Mouse (Mus musculus): ENCODE measurements around the gene Abraxas2. TPM values are rescaled to one million over a fixed set of nuclear protein-coding genes. Genes with fewer than 3 reads are reported as not detected.

Gene Abraxas2
- polyA plus RNA-seq, 1 experiment from 2014 or later: 43.5 TPM

DNA sequence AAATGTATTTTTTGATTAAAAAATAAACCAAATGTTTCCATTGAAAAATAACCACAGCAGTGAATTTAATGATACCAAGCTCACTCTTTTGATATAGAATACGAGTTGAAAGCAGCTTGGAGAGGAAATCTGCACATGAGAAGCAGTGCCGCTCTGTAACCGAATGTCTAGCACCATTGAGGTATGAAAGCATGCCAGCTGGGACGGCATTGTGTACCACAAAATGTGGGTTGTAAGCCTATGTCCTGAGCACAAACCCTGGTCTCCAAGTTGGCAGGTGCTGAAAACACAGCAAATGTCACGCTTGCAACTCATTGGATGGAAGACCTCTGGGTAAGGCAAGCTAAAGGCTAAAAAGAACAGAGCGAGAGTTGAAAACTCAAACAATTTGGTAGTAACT, 42.0 kb upstream of the Abraxas2 start:
- Histone ChIP-seq H3K4me2 (no peak overlapping the region), H3K4me3 (no peak overlapping the region), H3K27ac (no peak overlapping the region), H3K4me1 (peaks cover 43% of the 10 kb centered on the region), H3K9me3 (replicated peaks) (no peaks in the 10 kb centered on the region), H3K9ac (no peak overlapping the region), H3K36me3 (ENCODE audit: poor library complexity, severe bottlenecking) (no peaks in the 10 kb centered on the region), H3K27me3 (no peaks in the 10 kb centered on the region)
- no peak for ATAC-seq
- WGBS: 58% methylated on average over 6 of the region's 6 CpGs

DNA sequence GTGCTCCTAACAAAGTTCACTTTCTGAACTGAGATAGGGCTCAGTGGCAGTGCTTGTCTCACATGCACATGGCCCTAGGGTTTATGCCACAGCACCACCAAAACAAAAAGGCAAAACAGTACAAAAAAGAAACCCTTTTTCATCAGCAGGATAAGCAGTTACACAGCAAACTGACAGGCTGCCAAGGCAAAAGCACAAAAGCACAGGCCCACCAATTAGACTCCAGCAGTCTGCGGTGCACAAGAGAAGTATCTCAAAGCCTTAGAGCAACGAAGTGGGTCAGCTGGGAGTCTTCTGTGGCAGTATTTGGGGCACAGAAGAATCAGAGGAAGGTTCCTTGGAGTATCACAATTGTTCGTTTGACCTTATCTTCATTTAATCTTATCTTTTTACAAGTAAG, 38.3 kb upstream of the Abraxas2 start:
- H3K36me3 ChIP-seq (ENCODE audit: poor library complexity, severe bottlenecking): peaks cover 5% of the 10 kb centered on the region
- peaks cover 51% of the 10 kb centered on the region for H3K4me1 ChIP-seq
- peak; percentile 36; the same call in 1 of the 2 replicates for ATAC-seq
- H3K4me2 ChIP-seq: no peak overlapping the region
- H3K27me3 ChIP-seq: no peaks in the 10 kb centered on the region
- WGBS: 32% methylated on average over 3 of the region's 3 CpGs
- H3K4me3 ChIP-seq: no peak overlapping the region
- no peaks in the 10 kb centered on the region for H3K9me3 ChIP-seq (replicated peaks)
- H3K27ac ChIP-seq: peak overlapping the region; percentile 31; the same call in 1 of the 2 replicates
- 0 out of 2 replicates have a peak overlapping the region, but pooled peaks have one; percentile 12 for H3K9ac ChIP-seq

DNA sequence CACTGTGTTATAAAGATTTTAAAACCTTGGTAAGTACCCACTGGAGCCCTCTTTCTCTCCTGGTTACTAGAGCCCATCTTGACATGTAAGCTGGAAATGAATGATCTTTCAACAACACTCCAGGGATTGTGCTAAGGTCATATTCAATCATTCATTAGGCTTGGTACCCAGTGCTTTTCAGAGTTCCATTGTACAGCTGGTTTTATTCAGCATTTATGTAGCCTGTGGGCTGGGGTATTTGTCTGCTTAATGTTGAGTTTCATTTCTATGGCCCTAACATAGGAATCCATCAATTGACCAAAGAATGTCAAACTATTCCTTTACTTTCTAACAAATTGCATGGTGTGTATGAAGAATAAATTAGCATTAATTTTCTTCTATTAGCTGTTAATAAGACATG, 35.2 kb upstream of the Abraxas2 start:
- Histone ChIP-seq H3K36me3 (ENCODE audit: poor library complexity, severe bottlenecking) (peaks cover 28% of the 10 kb centered on the region), H3K4me2 (no peak overlapping the region), H3K4me3 (no peak overlapping the region), H3K9me3 (replicated peaks) (no peaks in the 10 kb centered on the region), H3K9ac (no peak overlapping the region), H3K4me1 (peaks cover 42% of the 10 kb centered on the region), H3K27me3 (no peaks in the 10 kb centered on the region), H3K27ac (no peak overlapping the region)
- ATAC-seq: no peak

DNA sequence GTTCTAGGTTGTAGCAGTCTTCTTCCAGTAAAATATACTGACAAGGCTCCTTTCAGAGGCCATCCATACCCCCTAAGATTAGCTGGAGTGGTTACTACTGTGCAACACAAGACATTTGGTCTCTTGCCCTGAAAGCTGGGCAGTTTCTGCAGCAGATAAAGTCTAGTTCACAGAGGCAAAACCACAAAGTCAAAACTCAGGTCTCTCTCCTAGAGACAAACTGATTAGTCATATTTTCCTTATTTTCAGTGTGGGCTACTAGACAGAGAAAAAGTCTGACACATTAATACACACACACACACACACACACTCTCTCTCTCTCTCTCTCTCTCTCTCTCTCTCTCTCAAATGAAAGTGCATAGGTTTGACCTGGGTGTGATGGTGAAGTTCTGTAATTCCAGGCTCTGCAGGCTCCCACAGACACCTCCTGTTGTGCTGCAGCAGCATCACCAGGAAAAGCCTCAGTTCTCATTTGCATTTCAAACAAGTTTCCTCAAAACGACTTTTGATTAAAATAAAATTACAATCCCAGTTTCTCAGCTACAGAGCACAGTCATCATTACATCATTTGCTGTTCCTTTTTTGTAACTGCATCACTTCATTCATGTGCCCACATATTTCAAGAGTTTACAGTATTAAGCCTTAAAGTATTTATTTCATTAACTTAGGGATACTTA, 34.5 kb upstream of the Abraxas2 start:
- Histone ChIP-seq H3K9me3 (replicated peaks) (no peaks in the 10 kb centered on the region), H3K36me3 (ENCODE audit: poor library complexity, severe bottlenecking) (peaks cover 28% of the 10 kb centered on the region), H3K4me1 (peaks cover 42% of the 10 kb centered on the region), H3K27me3 (no peaks in the 10 kb centered on the region), H3K27ac (peak overlapping the region; percentile 31; the same call in 1 of the 2 replicates), H3K9ac (no peak overlapping the region), H3K4me3 (no peak overlapping the region), H3K4me2 (no peak overlapping the region)
- ATAC-seq: no peak
- 10% methylated on average over 1 of the region's 1 CpGs for WGBS

DNA sequence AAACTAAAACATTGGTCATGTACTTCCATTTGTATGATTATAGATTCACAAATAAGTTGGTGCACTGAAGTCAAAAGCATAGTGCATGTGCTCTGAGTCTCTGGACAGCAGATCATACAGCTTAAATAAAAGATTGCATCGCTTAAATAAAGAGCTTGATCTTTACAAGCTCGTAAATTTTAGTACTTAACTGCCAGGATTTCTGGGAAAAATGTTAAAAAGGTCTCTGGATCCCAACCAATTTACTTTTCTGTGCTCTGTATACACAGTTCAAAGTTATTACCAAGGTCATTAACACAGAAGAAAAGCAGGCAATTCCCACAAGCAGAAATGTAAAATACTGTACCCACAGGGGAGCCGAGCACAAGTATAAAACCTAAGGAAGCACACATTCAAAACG, 28.1 kb upstream of the Abraxas2 start:
- peaks cover 57% of the 10 kb centered on the region for H3K36me3 ChIP-seq (ENCODE audit: poor library complexity, severe bottlenecking)
- ATAC-seq: no peak
- no peak overlapping the region for H3K27ac ChIP-seq
- no peak overlapping the region for H3K4me2 ChIP-seq
- 56% methylated on average over 4 of the region's 4 CpGs for WGBS
- H3K4me1 ChIP-seq: 0 out of 2 replicates have a peak, but pooled peaks cover 6% of the 10 kb centered on the region
- H3K9me3 ChIP-seq (replicated peaks): no peaks in the 10 kb centered on the region
- no peak overlapping the region for H3K9ac ChIP-seq
- H3K27me3 ChIP-seq: no peaks in the 10 kb centered on the region
- H3K4me3 ChIP-seq: no peak overlapping the region

DNA sequence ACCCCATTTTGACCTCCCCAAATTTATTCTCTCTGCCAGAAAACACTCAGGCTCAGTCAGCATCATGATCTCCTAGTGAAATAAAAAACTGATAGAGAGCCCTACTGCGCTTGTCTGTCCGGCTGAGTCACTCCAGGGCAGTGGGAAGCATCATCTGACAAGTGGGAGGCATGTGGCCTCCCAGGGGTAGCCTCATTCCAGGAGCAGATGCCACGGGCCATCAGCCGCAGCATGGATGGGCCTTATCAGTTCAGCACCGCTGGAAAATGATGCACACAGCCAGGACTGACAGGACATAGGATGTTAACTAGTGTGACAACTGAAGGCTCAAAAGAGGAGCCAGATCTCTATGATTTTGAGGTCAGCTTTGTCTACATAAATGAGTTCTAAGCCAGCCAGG, 17.7 kb upstream of the Abraxas2 start:
- no peaks in the 10 kb centered on the region for H3K4me1 ChIP-seq
- no peak overlapping the region for H3K4me2 ChIP-seq
- no peak overlapping the region for H3K27ac ChIP-seq
- peaks cover 39% of the 10 kb centered on the region for H3K36me3 ChIP-seq (ENCODE audit: poor library complexity, severe bottlenecking)
- no peak overlapping the region for H3K9ac ChIP-seq
- WGBS: 86% methylated on average over 5 of the region's 5 CpGs
- no peaks in the 10 kb centered on the region for H3K9me3 ChIP-seq (replicated peaks)
- H3K4me3 ChIP-seq: no peak overlapping the region
- no peak for ATAC-seq
- no peaks in the 10 kb centered on the region for H3K27me3 ChIP-seq

DNA sequence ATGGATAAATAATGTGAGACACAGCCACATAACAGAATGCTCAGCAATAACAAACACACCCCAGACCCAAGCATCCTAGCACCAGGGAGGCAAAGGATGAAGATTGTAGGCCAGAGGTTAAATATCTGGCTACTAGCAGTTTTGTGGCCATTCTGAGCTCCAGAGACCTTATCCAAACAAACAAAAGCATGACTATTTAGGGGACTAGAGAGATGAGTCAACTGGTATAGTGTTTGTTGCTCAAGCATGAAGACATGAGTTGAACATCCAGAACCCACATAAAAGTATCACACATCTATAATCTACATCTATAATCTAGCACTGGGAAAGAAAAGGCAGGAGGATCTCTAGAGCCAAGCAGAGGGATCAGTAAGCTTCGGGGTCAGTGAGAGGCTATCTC, 16.6 kb upstream of the Abraxas2 start:
- no peaks in the 10 kb centered on the region for H3K27me3 ChIP-seq
- WGBS: 89% methylated on average over 1 of the region's 1 CpGs
- no peak overlapping the region for H3K4me3 ChIP-seq
- peaks cover 46% of the 10 kb centered on the region for H3K36me3 ChIP-seq (ENCODE audit: poor library complexity, severe bottlenecking)
- H3K9ac ChIP-seq: no peak overlapping the region
- H3K4me2 ChIP-seq: no peak overlapping the region
- H3K9me3 ChIP-seq (replicated peaks): no peaks in the 10 kb centered on the region
- no peak overlapping the region for H3K27ac ChIP-seq
- no peak for ATAC-seq
- H3K4me1 ChIP-seq: no peaks in the 10 kb centered on the region

DNA sequence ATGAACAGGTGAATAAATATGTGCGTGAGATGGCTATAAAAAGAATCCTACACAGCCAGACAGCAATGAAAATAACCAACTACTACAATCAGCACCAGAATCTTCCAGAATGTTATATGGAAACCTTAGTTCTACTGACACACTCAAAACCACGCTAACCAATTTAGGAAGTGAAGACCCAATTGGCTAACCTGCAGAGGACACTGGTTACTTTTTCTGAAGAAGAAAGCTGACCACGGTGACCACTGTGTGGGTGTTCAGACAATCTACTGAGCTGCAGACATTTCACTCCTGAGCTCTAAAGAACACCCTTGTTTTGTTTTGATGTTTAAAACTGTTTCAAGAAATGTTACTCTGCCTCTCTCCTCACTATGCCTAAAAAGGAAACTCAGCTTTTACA, 15.9 kb upstream of the Abraxas2 start:
- Histone ChIP-seq H3K36me3 (ENCODE audit: poor library complexity, severe bottlenecking) (peaks cover 52% of the 10 kb centered on the region), H3K4me1 (no peaks in the 10 kb centered on the region), H3K27me3 (no peaks in the 10 kb centered on the region), H3K9ac (no peak overlapping the region), H3K9me3 (replicated peaks) (no peaks in the 10 kb centered on the region), H3K4me3 (no peak overlapping the region), H3K27ac (no peak overlapping the region), H3K4me2 (no peak overlapping the region)
- 87% methylated on average over 3 of the region's 3 CpGs for WGBS
- ATAC-seq: no peak

DNA sequence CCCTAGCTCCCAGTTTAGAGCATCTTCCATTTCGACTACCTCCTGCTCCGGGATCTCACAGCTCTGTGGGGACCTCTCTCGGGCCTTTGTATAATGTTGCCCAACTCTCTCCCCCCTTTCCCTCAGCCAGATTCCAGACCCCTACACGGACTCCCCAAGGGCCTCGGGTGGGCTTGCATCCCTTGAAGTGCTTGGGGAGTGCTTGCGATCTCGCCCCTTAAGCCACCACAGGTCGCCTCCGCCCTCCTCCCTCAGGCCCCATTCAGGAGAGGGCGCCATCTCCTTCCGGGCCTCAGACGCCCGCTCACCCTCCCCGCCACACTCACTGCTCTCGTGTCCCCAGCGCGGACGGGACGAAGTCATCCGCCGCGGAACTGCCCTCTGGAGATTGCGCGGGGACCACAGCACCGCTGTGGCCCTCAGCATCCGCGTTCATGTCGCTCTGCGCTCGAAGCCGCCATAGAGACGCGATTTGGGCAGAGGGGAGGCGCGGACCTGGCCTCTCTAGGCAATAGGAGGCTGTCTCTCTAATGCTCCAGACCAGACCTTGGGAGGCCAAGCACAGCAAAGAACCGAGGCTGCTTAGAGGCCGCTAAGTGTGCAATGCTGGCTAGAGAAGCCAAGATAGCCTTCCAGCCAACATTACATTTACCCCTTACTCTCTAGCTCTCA, 6.7 kb upstream of the Abraxas2 start, which contains the start of gene Eef1akmt2:
Gene Eef1akmt2, minus strand, starts transcription at position 501 of the 672 bp plus-strand sequence.
- H3K4me2 ChIP-seq: peak within 1 kb of the TSS; percentile 70
- peaks cover 28% of the 10 kb centered on the region for H3K36me3 ChIP-seq (ENCODE audit: poor library complexity, severe bottlenecking)
- ATAC-seq: peak; percentile 98
- H3K9ac ChIP-seq: peak within 1 kb of the TSS; percentile 95
- no peaks in the 10 kb centered on the region for H3K9me3 ChIP-seq (replicated peaks)
- H3K4me1 ChIP-seq: peaks cover 15% of the 10 kb centered on the region
- H3K4me3 ChIP-seq: peak within 1 kb of the TSS; percentile 85
- H3K27ac ChIP-seq: peak within 1 kb of the TSS; percentile 99
- 1% methylated on average over 36 of the region's 37 CpGs for WGBS
- H3K27me3 ChIP-seq: no peaks in the 10 kb centered on the region

DNA sequence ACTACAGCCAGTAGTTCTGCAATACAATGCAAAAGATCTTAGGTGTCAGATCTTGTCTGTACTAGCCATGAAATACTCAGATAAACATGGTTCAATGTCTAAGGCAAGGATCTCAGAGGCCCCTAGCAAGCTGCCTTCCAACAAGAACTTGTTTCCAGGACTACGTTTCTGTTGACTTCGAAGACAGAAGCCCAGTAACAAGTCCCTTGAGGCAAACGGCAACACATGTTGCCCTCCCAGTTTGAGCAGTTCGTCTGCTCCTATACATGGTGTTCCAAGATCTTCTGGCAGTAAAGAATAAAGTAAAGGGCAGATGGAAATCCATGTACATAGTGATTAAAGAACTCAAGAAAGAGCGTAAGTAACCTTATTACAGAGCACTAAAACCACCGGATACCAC, 5.7 kb upstream of the Abraxas2 start:
- Histone ChIP-seq H3K27me3 (no peaks in the 10 kb centered on the region), H3K9me3 (replicated peaks) (no peaks in the 10 kb centered on the region), H3K27ac (no peak overlapping the region), H3K9ac (no peak overlapping the region), H3K4me1 (peaks cover 15% of the 10 kb centered on the region), H3K36me3 (ENCODE audit: poor library complexity, severe bottlenecking) (peaks cover 18% of the 10 kb centered on the region), H3K4me3 (no peak overlapping the region), H3K4me2 (no peak overlapping the region)
- 83% methylated on average over 6 of the region's 6 CpGs for WGBS
- ATAC-seq: no peak

DNA sequence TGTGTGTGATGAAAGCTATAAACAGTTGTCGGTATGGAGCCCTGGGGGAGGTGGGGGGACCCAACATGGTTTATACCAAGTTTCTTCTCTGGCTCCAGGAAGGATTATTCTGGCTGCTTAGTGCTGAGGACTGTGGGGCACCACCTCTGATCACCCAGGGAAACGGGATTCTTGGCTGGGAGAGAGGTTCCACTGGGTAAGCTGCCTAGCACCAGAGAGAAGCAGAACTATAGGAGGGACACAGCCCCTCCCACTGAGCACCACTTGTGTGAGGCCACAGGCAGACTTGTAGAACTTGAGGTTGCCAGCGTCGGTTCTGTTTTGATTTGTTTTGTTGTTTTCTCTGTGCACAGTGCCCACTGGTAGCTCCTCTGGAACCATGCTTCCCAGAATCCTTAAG, 5.1 kb upstream of the Abraxas2 start:
- no peak overlapping the region for H3K4me2 ChIP-seq
- no peak overlapping the region for H3K4me3 ChIP-seq
- H3K27me3 ChIP-seq: no peaks in the 10 kb centered on the region
- no peak overlapping the region for H3K27ac ChIP-seq
- 68% methylated on average over 4 of the region's 4 CpGs for WGBS
- no peak overlapping the region for H3K9ac ChIP-seq
- H3K36me3 ChIP-seq (ENCODE audit: poor library complexity, severe bottlenecking): peaks cover 14% of the 10 kb centered on the region
- H3K9me3 ChIP-seq (replicated peaks): no peaks in the 10 kb centered on the region
- ATAC-seq: no peak
- H3K4me1 ChIP-seq: peaks cover 18% of the 10 kb centered on the region

DNA sequence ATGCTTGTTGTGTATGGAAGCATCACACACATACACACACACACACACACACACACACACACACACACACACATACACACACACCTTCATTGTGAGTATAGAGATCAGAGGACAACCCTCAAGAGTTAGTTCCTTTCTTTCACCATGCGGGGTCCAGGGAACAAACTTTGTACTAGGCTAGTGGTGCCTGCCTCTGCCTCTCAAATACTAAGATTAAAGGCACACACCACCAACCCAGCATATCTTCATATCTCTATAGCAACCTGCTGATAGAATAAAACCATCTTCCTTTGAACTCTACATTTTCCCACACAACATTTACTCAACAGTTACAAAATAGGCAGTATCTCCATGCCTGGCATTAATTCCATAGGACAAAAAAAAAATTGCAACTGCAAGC, 2.9 kb upstream of the Abraxas2 start:
- no peaks in the 10 kb centered on the region for H3K27me3 ChIP-seq
- 67% methylated on average over 1 of the region's 1 CpGs for WGBS
- no peak overlapping the region for H3K27ac ChIP-seq

More for the DNA sequence above, 2.9 kb upstream of the Abraxas2 start:
- Histone ChIP-seq H3K4me2 (no peak overlapping the region), H3K36me3 (ENCODE audit: poor library complexity, severe bottlenecking) (no peaks in the 10 kb centered on the region), H3K4me1 (peaks cover 27% of the 10 kb centered on the region), H3K4me3 (no peak overlapping the region), H3K9ac (no peak overlapping the region), H3K9me3 (replicated peaks) (no peaks in the 10 kb centered on the region)
- no peak for ATAC-seq

Measured in forebrain, embryonic 13.5 days (tissue).